Mouse (Mus musculus): ENCODE measurements around the gene Tcp11l2.

Gene Tcp11l2

DNA sequence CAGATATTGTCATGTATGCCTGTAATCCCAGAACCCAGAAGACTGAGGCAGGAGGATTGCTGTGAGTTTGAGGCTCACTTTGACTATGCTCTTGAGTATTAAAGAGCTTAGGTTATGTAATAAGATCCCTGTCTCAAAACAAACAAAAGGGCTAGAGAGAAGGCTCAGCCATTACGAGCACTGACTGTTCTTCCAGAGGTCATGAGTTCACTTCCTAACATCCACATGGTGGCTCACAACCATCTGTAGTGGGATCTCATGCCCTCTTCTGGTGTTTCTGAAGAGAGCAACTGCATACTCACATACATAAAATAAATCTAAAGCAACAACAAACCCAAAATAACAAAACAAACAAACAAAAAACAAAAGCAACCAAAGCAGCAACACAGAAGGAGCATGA lies 21.7 kb downstream of the Tcp11l2 start:
- no peak for DNase-seq (ENCODE audit: low spot score in 2 of 2)

DNA sequence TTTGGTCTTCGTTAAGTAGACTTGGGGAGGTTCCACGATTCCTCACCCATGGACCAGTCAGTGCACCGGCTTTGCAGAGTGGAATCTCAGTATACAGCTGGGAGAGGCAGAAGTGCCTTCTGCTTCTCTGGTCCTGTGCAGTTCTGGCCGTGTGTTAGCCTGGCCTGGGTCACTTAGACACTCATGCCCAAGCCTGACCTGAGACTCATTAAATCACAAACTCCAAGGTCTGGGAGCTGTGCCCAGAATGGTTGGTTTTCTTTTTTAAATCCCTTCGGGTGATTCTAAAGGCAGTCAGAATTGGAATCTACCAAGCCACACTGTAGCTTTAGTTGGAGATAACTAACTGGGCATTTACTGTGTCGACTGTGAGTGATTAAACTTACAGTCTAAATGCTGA lies 23.7 kb downstream of the Tcp11l2 start:
- no peak for DNase-seq (ENCODE audit: low spot score in 2 of 2)

DNA sequence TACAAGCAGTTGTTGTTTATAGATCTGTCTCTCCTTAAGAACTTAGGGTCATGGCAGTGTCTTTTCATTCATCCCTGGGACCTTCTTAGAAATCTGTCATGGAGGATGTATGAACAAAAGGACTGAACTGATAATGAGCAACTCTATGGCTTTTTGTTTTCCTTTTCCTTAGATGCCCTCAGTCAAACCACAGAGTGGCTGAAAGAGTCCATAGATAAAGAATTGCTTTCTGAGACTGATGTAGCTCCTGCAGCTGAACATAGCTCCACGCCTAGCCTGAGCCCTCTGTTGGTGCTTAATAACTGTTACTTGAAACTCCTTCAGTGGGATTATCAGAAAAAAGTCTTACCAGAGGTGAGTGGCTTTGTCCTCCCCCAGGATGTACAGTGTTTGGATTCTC lies 27.9 kb downstream of the Tcp11l2 start:
- DNase-seq (ENCODE audit: low spot score in 2 of 2): no peak

DNA sequence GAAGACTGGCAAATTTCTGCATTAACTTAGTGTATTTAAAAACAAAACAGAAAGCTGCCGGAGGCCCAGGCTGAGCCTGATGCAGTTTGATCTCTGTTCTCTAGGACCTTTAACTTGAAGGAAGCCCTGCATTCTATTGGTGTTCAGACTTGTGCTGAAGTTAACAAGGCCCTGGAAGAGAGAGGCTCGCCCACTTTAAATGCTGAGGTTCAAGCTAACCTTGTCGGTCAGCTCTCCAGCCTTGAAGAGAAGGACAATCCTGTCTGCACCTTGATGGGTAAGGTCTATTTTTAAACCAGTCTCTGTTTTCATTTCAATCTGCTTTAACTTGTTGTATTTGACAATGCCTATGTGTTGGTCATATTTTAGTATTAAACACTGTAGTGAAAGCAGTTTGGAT lies 31.9 kb downstream of the Tcp11l2 start:
- no peak for DNase-seq (ENCODE audit: low spot score in 2 of 2)

DNA sequence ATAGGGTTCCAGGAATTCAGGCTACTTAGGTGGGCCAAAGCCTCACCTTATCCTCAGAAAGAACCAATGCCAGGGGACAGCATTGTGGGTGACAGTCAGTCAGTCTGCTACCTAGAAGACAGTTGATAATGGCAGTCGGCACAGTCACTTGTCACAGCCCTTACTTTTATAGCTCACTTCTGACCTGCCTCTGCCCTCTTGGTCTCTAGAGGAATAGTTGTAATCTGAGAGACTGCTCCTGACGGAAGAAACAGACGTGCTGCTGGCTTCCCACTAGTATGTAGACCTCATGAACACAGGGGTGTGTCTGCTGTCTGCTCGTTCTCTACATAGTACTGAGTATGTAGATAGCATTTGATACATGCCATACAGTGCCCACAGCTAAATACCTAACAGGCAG lies 33.9 kb downstream of the Tcp11l2 start:
- DNase-seq (ENCODE audit: low spot score in 2 of 2): no peak

DNA sequence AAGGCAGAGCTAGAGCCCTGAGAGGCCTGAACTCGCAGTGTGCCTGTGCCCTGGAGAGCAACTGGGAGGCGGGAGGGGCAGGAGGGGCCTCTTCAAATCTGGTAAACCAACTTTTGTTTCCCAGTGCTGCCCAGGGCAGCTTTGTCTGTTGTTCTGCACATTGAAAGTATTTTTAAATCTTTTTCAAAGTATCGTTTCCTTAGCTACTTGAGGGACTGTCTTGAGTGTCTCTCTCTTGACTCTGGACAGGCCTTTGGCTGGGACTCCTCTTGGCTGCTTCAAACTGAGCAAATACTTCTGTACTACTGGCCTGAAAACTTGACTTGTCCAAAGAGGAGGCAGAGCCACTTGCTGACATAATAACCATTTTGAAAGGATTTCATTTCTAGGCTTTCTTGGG lies 34.4 kb downstream of the Tcp11l2 start:
- DNase-seq (ENCODE audit: low spot score in 2 of 2): no peak

DNA sequence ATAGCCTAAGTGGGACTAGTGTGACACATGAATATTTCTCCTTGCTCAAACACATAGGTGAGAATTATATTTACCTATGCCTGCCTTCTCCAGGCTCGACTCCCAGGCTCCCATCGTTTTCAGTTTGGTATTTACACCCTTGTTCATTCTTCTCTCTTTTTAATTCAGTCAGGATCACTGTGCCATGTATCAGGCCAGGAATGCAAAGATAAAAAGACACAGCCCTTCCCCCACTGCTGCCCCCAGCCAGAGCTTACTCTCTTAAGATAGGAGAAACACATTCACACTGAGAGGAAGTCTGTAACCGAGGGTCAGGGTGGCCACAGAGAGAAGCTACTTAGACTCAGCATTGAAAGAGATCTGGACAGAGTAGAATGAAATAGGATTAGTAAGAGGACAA lies 35.2 kb downstream of the Tcp11l2 start:
- no peak for DNase-seq (ENCODE audit: low spot score in 2 of 2)

DNA sequence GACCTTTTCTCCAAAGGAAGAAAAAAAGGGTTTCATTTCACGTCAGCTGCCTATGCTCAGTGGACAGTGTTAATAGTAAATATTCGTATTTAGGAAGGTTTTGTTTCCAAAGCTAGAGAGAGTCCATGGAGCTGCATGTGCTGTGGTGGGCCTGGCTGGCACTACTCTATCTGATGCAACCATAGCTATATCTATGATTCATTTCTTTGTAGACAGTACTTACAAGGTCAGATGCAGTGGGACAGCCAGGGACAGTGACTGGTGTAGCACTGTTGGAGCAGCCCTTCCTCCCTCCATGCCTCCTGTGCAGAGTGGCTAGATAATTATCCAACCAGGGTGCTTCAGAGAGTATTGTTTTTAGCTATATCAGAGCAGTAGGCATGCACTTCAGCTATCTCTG lies 35.9 kb downstream of the Tcp11l2 start:
- DNase-seq (ENCODE audit: low spot score in 2 of 2): no peak

DNA sequence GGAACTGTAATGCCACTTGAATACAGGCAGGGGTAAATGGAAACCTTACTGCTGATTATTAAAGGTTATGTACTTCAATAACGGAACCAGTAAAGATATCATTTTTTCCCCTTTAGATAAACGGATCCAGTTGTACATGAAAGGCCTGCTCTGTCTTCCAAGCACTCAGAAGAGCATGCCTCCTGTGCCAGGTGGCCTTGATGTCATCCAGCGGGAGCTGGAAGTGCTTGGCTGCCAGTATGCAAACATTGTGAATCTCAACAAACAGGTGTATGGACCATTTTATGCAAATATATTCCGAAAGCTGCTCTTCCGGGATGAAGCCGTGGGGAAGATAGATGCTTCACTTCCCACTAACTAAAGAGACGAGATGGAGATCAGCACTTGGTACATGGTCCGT lies 36.9 kb downstream of the Tcp11l2 start:
- no peak for DNase-seq (ENCODE audit: low spot score in 2 of 2)

DNA sequence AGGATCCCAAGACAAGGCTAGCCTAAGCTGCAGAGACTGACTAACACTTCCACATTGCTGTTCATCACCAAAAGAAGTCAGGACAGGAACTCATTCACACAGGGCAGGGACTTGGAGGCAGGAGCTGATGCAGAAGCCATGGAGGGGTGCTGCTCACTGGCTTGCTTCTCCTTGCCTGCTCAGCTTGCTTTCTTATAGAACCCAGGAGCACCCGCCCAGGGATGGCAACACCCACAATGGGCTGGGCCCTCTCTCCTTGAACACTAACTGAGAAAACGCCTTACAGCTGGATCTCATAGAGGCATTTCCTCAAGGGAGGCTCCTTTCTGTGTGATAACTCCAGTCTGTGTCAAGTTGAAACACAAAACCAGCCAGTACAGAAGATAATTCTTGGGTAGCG lies 38.6 kb downstream of the Tcp11l2 start:
- DNase-seq (ENCODE audit: low spot score in 2 of 2): no peak

DNA sequence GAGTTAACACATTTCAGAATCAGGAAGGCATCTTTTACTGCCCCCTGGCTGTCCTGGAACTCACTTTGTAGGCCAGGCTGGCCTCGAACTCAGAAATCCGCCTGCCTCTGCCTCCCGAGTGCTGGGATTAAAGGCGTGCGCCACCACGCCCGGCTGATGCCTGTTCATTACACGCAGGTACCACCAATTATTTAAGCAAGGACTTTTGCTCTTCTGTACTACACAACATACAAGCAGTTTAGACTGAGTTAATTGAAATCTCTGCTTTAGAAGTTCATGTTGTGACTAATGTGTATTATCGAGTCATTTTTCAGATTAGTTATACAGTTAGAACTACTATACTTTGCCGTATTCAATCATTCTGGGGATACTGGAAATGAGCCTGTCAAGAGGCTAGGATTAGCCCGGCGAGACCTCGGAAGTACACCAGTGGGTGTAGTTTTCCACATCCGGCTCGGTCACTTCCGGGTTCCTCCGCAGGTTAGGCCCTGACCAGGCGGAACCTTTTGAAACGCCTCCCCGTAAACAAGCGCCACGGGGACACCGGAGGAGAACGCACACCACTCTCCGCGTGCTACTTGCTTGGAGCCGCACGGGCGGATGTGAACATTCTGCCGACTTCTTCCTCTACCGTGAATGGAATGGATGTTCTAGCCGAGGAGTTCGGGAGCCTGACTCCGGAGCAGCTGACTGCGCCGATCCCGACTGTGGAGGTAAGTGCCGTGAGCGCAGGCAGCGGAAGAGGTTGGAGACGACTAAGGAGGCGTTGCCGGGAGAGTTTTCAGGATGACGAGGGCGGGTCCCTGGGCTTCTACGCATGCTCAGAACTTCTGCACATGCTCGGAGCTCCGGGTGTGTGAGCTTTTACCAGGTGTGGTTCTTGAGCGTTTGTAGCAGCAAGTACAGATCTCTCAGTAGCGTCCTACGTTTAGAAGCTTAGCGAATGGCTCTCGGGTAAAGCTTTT lies 45.7 kb downstream of the Tcp11l2 start, which contains the start of gene Polr3b:
Gene Polr3b (plus strand): TSS at position 467 of the 965 bp plus-strand sequence.
- peak; percentile 91 for DNase-seq (ENCODE audit: low spot score in 2 of 2)

DNA sequence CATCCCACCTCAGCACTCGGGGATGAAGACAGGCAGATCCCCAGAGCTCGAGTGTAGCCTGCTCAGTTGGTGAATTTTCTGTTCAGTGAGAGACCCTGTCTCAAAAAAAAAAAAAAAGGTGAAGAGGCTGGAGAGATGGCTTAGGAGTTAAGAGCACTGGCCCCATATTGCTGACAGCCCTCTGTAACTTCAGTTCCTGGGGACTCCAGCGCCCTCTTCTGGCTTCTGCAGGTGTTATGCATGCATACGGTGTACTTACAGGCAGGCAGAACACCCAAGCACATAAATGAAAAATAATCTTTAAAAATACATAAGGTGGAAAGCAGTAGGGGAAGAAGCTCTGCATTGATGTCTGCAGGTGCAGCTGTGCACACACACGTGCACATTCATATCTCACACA lies 54.8 kb downstream of the Tcp11l2 start:
- DNase-seq (ENCODE audit: low spot score in 2 of 2): no peak

DNA sequence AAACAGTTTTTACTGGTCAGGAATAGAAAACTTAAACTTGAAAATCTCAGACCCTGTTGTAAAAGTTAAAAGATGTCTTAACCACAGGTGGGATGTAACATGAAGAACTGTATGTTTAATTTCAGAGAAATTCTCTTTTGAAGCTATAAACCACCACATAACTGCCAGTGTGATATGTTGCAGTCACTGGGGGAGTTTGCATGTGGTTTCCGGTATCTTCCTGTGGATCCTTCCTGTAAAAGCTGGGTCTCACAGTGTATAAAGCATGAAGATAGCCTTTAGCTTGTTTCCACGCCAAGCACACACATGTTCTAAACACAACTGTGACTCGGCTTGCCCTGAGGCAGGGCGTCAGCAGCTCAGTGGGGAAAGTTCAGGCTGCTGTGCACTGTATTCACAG lies 55.6 kb downstream of the Tcp11l2 start:
- DNase-seq (ENCODE audit: low spot score in 2 of 2): no peak

DNA sequence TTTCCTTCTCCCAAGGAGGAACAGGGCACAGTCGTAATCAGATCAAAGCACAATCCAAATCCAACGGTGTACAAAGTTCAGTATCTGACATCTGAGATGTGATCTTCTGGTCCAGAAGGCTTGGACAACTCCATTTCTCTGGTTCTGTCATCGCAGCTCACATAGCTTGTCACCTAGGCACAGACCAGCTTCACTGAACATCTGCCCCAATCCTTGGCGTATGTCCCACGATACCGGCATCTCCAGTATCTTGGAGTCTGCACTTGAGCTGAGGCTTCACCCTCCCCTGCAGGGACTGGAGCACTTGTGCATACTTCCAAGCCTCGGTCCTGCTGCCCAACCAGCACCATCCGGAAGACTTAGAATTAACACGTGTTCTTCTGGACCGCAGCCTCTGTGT lies 60.2 kb downstream of the Tcp11l2 start:
- no peak for DNase-seq (ENCODE audit: low spot score in 2 of 2)

DNA sequence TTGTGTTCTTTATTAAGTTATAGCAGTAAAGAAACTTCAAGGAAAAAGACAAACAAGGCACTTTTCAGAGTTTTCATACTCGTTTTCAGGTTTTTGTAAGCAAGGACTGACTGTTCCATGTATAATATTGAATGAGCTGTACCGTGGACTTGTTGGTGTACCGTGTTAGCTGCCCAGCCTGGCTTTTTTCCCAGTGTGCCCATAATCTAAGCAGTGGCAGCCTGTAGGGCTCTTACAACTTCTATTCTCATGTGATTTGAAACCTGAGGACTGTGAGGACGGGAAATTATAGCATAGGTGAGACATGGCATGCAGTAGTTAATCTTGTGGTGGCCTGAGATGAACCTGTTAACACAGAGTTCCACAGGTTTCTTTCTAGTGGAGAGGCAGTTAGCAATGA lies 62.0 kb downstream of the Tcp11l2 start:
- no peak for DNase-seq (ENCODE audit: low spot score in 2 of 2)

DNA sequence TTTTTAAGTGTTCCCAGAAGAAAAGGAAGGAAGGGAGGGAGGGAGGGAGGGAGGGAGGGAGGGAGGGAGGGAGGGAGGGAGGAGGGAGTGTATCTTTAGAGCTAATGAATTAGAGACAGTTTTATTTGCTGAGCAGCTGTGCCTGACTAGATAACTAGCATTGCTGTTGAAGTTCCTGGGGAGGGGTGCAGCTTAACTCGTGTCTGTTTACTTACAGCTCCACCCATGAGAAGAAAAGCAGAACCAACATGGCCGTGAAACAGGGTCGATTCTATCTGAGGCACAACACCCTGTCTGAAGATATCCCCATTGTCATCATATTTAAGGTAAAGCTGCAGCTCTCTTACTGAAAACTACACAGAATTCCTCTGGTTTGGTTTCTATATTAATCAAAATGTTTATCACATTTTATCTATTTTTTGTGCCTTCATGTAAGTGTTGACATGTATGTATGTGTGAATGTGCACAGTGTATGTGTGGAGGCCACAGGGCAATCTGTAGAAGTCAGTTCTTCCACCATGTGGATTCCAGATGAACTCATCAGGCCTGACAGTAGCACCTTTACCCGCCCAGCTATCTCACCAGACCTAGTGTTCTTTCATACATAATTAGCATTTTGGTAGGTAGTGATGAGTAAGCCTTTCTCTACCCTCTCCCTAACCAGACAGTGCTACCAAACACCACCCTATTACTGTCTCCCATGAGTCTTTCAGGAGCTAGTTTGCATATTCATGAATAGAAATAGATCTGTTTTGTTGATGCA lies 63.3 kb downstream of the Tcp11l2 start:
- DNase-seq (ENCODE audit: low spot score in 2 of 2): no peak

DNA sequence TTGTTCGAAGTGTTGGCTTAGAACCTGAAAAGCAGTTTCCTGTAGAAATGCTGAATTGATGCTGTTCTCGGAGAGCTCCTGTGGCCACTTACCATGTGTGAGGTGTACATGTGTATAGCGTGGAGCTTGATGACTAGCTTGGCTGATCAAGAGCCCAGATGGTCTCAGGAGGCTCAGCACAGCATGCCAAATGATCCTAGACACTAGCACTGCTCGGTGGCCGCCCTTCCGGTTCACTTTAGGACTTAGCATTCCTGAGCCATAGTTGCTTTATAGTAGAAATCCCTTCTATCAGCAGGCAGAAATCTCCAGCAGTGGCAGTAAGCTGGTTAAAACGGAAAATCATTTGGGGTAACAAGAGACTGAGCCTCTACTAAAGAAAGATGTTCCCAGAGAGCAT lies 64.4 kb downstream of the Tcp11l2 start:
- no peak for DNase-seq (ENCODE audit: low spot score in 2 of 2)

DNA sequence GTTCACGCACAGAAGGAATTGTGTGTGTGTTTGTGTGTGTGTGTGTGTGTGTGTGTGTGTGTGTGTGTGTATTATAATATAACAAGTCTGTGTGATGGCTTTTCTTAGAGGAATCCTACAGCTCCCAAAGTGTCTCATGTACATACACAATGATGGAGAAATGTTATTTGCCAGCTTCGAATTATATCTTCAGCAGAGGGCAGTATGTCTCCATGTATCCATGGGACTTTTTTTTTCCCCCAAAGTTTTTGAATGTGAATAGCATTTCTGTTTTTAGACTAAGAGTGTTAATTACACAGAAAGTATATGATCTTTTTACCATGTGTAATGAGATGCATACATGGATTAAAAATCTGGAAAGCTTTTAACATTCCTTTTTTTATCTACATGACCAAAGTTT lies 65.2 kb downstream of the Tcp11l2 start:
- no peak for DNase-seq (ENCODE audit: low spot score in 2 of 2)

DNA sequence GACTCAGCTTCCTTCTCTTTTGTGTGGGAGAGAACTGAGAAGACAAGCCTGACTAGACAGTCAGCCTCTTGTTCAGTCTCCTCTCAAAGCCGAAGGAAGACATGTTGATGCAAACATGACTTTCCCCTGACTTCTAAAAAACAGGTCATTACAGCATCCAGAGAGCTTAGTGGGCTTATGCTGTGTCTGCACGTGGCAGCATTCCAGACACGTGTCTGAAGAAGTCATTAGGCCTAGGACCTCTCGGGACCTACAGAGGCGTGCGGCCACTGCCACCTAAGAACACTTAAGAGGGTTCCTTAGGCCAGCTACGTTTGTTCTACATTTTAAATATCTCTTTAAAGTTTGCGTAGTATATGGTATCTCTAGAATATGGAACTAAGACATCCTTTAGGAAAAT lies 69.5 kb downstream of the Tcp11l2 start:
- DNase-seq (ENCODE audit: low spot score in 2 of 2): no peak

DNA sequence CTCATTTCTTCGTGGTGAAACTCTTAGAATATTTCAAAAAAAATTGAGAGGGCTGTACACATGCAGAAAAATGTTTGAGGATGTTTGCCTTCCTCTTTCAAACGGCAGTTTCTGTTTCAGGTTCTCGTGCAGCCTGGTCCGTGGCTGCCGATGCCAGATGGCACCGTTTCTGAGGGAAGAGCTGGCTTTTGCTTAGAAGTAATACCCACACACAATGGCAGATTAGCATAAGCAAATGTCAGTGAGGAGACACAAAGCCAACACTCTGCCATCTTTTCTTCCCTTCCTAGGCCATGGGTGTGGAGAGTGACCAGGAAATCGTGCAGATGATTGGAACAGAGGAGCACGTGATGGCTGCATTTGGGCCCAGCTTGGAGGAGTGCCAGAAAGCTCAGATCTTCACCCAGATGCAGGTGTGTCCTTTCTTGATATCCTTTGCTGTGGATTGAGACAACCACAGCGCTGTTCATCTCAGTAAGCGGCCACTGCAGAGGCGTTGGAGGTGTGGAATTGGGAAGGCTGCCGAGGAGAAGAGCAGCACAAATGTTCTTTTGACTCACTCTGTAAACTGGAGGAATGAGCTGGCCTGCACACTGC lies 70.2 kb downstream of the Tcp11l2 start:
- no peak for DNase-seq (ENCODE audit: low spot score in 2 of 2)

DNA sequence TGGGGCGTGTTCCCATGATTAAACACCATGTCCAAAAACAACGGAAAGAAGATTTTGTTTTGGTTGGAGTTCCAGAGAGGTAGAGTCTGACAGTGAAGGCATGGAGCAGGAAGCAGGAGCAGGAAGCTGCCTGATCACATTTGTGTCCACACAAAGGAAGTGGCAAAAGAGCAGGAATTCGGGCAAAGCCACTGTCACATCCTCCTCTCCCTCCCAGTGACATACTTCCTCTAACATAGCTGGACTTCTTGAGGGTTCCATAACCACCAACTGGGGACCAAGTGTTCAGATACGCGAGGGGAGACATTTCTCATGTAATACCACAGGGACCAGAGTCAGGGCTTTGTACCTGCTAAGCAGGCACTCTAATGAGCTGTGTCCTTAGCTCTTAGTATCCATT lies 70.8 kb downstream of the Tcp11l2 start:
- DNase-seq (ENCODE audit: low spot score in 2 of 2): no peak

DNA sequence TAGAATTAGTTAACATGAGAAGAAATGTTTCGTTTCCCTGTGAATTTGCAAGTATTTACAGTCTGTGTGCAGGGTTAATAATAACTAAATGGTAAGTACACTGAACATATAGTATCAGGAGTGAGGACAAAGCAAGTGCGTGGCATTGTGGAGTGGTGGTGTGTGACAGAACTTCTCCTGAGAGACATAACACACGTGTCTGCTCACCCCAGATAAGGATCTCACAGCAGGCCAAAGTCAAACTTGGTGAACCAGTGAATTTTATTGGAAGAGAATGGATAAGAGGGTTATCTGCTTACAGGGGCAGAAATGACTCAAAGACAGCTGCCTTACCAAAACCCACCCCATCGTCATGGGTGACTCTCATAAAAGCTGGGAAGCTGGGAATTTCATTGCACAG lies 72.5 kb downstream of the Tcp11l2 start:
- no peak for DNase-seq (ENCODE audit: low spot score in 2 of 2)

DNA sequence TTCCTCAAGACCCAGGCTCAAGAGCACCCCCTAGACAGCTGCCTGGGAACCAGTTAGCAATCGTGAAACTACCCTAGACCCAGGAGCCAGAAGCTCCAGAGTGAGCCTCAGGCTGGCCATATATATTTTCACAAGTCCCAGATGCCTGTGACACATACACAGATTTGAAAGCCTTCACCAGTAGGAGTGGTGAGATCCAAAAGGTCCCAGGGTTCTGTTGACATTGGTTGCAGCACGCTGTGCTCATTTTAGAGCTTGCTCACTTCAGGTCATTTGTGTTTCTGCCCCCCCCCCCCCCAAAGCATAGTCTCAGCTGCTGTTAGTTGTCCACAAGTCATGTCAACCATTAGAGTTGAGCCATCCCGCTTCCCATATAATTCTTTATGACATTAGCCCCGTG lies 77.6 kb downstream of the Tcp11l2 start:
- DNase-seq (ENCODE audit: low spot score in 2 of 2): no peak
